Mouse (Mus musculus) liver, postnatal 0 days (tissue): ENCODE data around the gene Rmdn2.
A peak's percentile ranks its signal among the peaks of the same experiment; 100 is the strongest.

ENCODE experiments used
- CTCF ChIP-seq: sonication (generic); IDR thresholded peaks from 2 replicates; pipeline ENCODE4 v1.5.1; 2016; ENCODE audit warnings: antibody characterized with exemption, low read depth
- EP300 ChIP-seq: IDR thresholded peaks from 2 replicates; pipeline ENCODE4 v1.6.1; 2016; ENCODE audit warnings: antibody characterized with exemption, low read depth, mild to moderate bottlenecking

- no peak for TF ChIP-seq EP300
- TF ChIP-seq CTCF, result peak; percentile 67
Observed at GRCm38 (mm10) chr17:79663393-79664105, 51.9 kb downstream of the Rmdn2 start.
